Mouse (Mus musculus) G1E (cell line): ENCODE data around the gene Gm3404. TPM values are rescaled to one million over a fixed set of nuclear protein-coding genes. Genes with fewer than 3 reads are reported as not detected.
"Not testable (repeated sequence)": the region's sequence is repeated elsewhere in the genome, so short reads cannot be mapped to it uniquely, and the experiment has no call there.

Source experiments
- ATAC-seq: 2 replicates; pipeline ENCODE4 v1.8.0; 2016; ENCODE audit warnings: mild to moderate bottlenecking; ENCODE audit not compliant: insufficient number of reproducible peaks, poor library complexity, low FRiP score, severe bottlenecking; ENCODE audit errors: extremely low read depth
- DNase-seq: peaks from one replicate; pipeline ENCODE4 v3.0.0; 2012; ENCODE audit warnings: low spot score
- H3K27me3 ChIP-seq: 2 replicates; pipeline ENCODE4 v1.6.1; 2012; ENCODE audit warnings: mild to moderate bottlenecking, low read length, inconsistent platforms; ENCODE audit not compliant: insufficient read depth
- H3K36me3 ChIP-seq: replicated peaks from 2 replicates; pipeline ENCODE3; 2012; ENCODE audit warnings: mild to moderate bottlenecking, inconsistent platforms
- H3K4me1 ChIP-seq: 2 replicates; pipeline ENCODE4 v1.6.1; 2012; ENCODE audit warnings: low read depth, low read length, inconsistent platforms, mixed read lengths; ENCODE audit not compliant: insufficient read depth
- H3K4me3 ChIP-seq: 2 replicates; pipeline ENCODE4 v1.5.1; 2012; ENCODE audit warnings: low read depth, mild to moderate bottlenecking, inconsistent platforms, low read length, moderate library complexity, mixed read lengths
- H3K9me3 ChIP-seq: replicated peaks from 2 replicates; pipeline ENCODE4 v1.6.1; 2012; ENCODE audit warnings: inconsistent platforms
- polyA plus RNA-seq: library from polyadenylated mRNA; stranded (reverse); fragments of >175 nt; gene quantifications from 2 replicates; pipeline ENCODE4 v1.2.3, GENCODE M21; 2012
- total RNA-seq, 2 experiments: library from RNA; stranded (forward) in 1 of 2; stranded (reverse) in 1 of 2; fragments of 200-1000 nt in 1 of 2; fragments of >200 nt in 1 of 2; fragmentation: Nextera tagmentation in 1 of 2; gene quantifications; 2 replicates each; pipeline ENCODE4 v1.2.3; 2014 to 2017

Gene Gm3404
- total RNA-seq (2014; fragmentation: Nextera tagmentation): not detected in 2 replicates
- not detected in 2 replicates for total RNA-seq (2017)
- polyA plus RNA-seq: not detected in 2 replicates

DNA sequence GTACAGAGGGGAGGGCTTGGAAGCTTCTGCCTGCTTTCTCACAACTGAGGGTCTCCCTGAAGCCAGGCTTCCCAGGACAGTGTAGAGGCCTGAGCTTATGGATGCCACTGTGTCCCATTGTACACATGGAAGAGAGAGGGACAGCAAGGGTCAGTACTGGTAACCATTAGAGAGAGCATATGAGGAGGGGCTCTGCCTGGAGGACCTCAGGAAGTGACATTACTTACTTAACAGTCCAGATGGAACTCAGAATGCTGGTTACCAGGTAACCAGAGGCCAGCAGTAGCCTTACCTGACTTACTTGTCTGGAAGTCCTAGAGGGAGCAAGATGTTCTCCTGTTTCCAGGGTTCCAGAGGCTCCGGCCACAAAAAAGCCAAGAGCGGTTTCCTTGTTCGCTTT, at the start of gene Gm3404:
Gene Gm3404, plus strand, starts transcription at position 301 of the 400 bp plus-strand sequence.
- not testable (repeated sequence) for H3K4me3 ChIP-seq, DNase-seq, H3K9me3 ChIP-seq, ATAC-seq, H3K4me1 ChIP-seq, H3K36me3 ChIP-seq, H3K27me3 ChIP-seq

DNA sequence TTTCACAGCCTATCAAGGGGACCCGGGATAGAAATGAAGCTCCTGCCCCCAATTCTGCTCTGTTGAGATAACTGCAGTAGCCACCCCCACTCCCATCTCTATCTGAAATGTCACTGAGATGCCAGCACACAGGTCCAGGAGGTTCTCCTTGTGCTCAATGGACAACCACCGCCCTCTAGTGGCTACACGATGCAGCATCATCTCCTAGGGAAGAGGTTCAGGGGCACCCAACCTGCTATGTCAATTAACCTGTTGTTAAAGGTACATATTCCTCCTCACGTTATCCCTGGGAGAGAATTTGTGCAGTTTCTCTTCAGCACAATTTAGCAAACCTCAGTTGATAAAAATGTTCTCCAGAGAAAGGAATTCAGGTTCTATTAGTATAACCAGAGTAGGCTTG, 46.0 kb upstream of the Gm3404 start:
- not testable (repeated sequence) for ATAC-seq, H3K36me3 ChIP-seq, DNase-seq

DNA sequence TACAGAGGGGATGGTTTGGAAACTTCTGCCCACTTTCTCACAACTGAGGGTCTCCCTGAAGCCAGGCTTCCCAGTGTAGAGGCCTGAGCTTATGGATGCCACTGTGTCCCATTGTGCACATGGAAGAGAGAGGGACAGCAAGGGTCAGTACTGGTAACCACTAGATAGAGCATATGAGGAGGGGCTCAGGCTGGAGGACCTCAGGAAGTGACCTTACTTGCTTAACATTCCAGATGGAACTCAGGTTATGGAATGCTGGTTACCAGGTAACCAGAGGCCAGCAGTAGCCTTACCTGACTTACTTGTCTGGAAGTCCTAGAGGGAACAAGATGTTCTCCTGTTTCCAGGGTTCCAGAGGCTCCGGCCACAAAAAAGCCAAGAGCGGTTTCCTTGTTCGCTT, 43.9 kb upstream of the Gm3404 start, which contains the start of gene Gm6408:
Gene Gm6408, plus strand, starts transcription at position 301 of the 400 bp plus-strand sequence.
- H3K27me3 ChIP-seq, ATAC-seq, H3K9me3 ChIP-seq, DNase-seq, H3K4me3 ChIP-seq, H3K4me1 ChIP-seq, H3K36me3 ChIP-seq: not testable (repeated sequence)

More for the DNA sequence above, 46.0 kb upstream of the Gm3404 start:
- not testable (repeated sequence) for H3K4me3 ChIP-seq, H3K4me1 ChIP-seq, H3K9me3 ChIP-seq, H3K27me3 ChIP-seq

DNA sequence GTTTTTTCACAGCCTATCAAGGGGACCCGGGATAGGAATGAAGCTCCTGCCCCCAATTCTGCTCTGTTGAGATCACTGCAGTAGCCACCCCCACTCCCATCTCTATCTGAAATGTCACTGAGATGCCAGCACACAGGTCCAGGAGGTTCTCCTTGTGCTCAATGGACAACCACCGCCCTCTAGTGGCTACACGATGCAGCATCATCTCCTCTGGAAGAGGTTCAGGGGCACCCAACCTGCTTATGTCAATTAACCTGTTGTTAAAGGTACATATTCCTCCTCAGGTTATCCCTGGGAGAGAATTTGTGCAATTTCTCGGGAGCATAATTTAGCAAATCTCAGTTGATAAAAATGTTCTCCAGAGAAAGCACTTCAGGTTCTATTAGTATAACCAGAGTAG, 36.6 kb upstream of the Gm3404 start:
- H3K36me3 ChIP-seq, H3K9me3 ChIP-seq, H3K27me3 ChIP-seq, DNase-seq, H3K4me1 ChIP-seq, ATAC-seq, H3K4me3 ChIP-seq: not testable (repeated sequence)

DNA sequence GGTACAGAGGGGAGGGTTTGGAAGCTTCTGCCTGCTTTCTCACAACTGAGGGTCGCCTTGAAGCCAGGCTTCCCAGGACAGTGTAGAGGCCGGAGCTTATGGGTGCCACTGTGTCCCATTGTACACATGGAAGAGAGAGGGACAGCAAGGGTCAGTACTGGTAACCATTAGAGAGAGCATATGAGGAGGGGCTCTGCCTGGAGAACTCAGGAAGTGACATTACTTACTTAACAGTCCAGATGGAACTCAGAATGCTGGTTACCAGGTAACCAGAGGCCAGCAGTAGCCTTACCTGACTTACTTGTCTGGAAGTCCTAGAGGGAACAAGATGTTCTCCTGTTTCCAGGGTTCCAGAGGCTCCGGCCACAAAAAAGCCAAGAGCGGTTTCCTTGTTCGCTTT, 34.5 kb upstream of the Gm3404 start, which contains the start of gene Gm6370:
Gene Gm6370, plus strand, starts transcription at position 301 of the 400 bp plus-strand sequence.
- not testable (repeated sequence) for H3K4me1 ChIP-seq, DNase-seq, ATAC-seq, H3K9me3 ChIP-seq, H3K36me3 ChIP-seq, H3K27me3 ChIP-seq, H3K4me3 ChIP-seq

DNA sequence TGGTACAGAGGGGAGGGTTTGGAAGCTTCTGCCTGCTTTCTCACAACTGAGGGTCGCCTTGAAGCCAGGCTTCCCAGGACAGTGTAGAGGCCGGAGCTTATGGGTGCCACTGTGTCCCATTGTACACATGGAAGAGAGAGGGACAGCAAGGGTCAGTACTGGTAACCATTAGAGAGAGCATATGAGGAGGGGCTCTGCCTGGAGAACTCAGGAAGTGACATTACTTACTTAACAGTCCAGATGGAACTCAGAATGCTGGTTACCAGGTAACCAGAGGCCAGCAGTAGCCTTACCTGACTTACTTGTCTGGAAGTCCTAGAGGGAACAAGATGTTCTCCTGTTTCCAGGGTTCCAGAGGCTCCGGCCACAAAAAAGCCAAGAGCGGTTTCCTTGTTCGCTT, 23.5 kb upstream of the Gm3404 start, which contains the start of gene 4930449I24Rik:
Gene 4930449I24Rik, plus strand, starts transcription at position 301 of the 400 bp plus-strand sequence.
- H3K4me1 ChIP-seq, H3K27me3 ChIP-seq, H3K9me3 ChIP-seq, H3K4me3 ChIP-seq, DNase-seq, H3K36me3 ChIP-seq, ATAC-seq: not testable (repeated sequence)

DNA sequence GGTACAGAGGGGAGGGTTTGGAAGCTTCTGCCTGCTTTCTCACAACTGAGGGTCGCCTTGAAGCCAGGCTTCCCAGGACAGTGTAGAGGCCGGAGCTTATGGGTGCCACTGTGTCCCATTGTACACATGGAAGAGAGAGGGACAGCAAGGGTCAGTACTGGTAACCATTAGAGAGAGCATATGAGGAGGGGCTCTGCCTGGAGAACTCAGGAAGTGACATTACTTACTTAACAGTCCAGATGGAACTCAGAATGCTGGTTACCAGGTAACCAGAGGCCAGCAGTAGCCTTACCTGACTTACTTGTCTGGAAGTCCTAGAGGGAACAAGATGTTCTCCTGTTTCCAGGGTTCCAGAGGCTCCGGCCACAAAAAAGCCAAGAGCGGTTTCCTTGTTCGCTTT, 11.8 kb upstream of the Gm3404 start, which contains the start of gene Gm3402:
Gene Gm3402, plus strand, starts transcription at position 301 of the 400 bp plus-strand sequence.
- ATAC-seq, H3K4me3 ChIP-seq, H3K27me3 ChIP-seq, H3K4me1 ChIP-seq, H3K9me3 ChIP-seq, H3K36me3 ChIP-seq, DNase-seq: not testable (repeated sequence)

DNA sequence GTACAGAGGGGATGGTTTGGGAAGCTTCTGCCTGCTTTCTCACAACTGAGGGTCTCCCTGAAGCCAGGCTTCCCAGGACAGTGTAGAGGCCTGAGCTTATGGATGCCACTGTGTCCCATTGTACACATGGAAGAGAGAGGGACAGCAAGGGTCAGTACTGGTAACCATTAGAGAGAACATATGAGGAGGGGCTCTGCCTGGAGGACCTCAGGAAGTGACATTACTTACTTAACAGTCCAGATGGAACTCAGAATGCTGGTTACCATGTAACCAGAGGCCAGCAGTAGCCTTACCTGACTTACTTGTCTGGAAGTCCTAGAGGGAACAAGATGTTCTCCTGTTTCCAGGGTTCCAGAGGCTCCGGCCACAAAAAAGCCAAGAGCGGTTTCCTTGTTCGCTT, 11.7 kb downstream of the Gm3404 start, which contains the start of gene Gm3409:
Gene Gm3409, plus strand, starts transcription at position 301 of the 400 bp plus-strand sequence.
- H3K36me3 ChIP-seq, ATAC-seq, H3K4me1 ChIP-seq: not testable (repeated sequence)

DNA sequence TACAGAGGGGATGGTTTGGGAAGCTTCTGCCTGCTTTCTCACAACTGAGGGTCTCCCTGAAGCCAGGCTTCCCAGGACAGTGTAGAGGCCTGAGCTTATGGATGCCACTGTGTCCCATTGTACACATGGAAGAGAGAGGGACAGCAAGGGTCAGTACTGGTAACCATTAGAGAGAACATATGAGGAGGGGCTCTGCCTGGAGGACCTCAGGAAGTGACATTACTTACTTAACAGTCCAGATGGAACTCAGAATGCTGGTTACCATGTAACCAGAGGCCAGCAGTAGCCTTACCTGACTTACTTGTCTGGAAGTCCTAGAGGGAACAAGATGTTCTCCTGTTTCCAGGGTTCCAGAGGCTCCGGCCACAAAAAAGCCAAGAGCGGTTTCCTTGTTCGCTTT, 30.2 kb downstream of the Gm3404 start, which contains the start of gene Gm3415:
Gene Gm3415, plus strand, starts transcription at position 301 of the 400 bp plus-strand sequence.
- not testable (repeated sequence) for H3K4me3 ChIP-seq, DNase-seq, ATAC-seq, H3K27me3 ChIP-seq, H3K9me3 ChIP-seq, H3K4me1 ChIP-seq, H3K36me3 ChIP-seq

More for the DNA sequence above, 11.7 kb downstream of the Gm3404 start, which contains the start of gene Gm3409:
- H3K27me3 ChIP-seq, DNase-seq, H3K9me3 ChIP-seq, H3K4me3 ChIP-seq: not testable (repeated sequence)
